Mouse (Mus musculus) forelimb bud, embryonic 11.5 days (tissue): Measurements from ENCODE around the gene Cenpo.
"Not testable (repeated sequence)": the region's sequence is repeated elsewhere in the genome, so short reads cannot be mapped to it uniquely, and the experiment has no call there.

Experiments used
- DNase-seq: peaks from one replicate; pipeline ENCODE4 v3.0.0-alpha.2; 2012; ENCODE audit warnings: low read depth, low spot score

Cenpo gene

GRCm38 (mm10) chr12:4233572-4234508 is at the start of gene Cenpo, which contains the start of gene Ptrhd1:
Gene Cenpo (minus strand): TSS chr12:4234294.
Gene Ptrhd1 (plus strand): TSS chr12:4234027.
- DNase-seq, result peak; percentile 95

- DNase-seq, result no peak
Observed at GRCm38 (mm10) chr12:4279878-4280277, 45.8 kb upstream of the Cenpo start.

GRCm38 (mm10) chr12:4278978-4279755 is 45.1 kb upstream of the Cenpo start:
- DNase-seq, result no peak

- DNase-seq, result no peak
Observed at GRCm38 (mm10) chr12:4271078-4271477, 37.0 kb upstream of the Cenpo start.

GRCm38 (mm10) chr12:4267765-4268164 is 33.7 kb upstream of the Cenpo start:
- DNase-seq, result no peak

- DNase-seq, result no peak
Observed at GRCm38 (mm10) chr12:4252742-4253655, 18.9 kb upstream of the Cenpo start.

GRCm38 (mm10) chr12:4249786-4250185 is 15.7 kb upstream of the Cenpo start:
- DNase-seq, result no peak

- DNase-seq, result no peak
Observed at GRCm38 (mm10) chr12:4245742-4246141, 11.6 kb upstream of the Cenpo start.

GRCm38 (mm10) chr12:4243805-4244204 is 9.7 kb upstream of the Cenpo start:
- DNase-seq, result no peak

- not testable (repeated sequence) for DNase-seq
Observed at GRCm38 (mm10) chr12:4240281-4240680, 6.2 kb upstream of the Cenpo start.

GRCm38 (mm10) chr12:4237481-4237880 is 3.4 kb upstream of the Cenpo start:
- no peak for DNase-seq

GRCm38 (mm10) chr12:4232777-4233176 is 1.3 kb downstream of the Cenpo start:
- DNase-seq, result no peak

GRCm38 (mm10) chr12:4230156-4230555 is 3.9 kb downstream of the Cenpo start:
- DNase-seq, result no peak

- DNase-seq, result peak; percentile 20
Observed at GRCm38 (mm10) chr12:4212908-4213307, 21.2 kb downstream of the Cenpo start.

GRCm38 (mm10) chr12:4211174-4211573 is 22.9 kb downstream of the Cenpo start:
- no peak for DNase-seq

- DNase-seq, result no peak
Observed at GRCm38 (mm10) chr12:4209196-4209595, 24.9 kb downstream of the Cenpo start.

GRCm38 (mm10) chr12:4208405-4209133 is 25.5 kb downstream of the Cenpo start:
- peak; percentile 41 for DNase-seq

GRCm38 (mm10) chr12:4206106-4206505 is 28.0 kb downstream of the Cenpo start:
- no peak for DNase-seq

GRCm38 (mm10) chr12:4202206-4202605 is 31.9 kb downstream of the Cenpo start:
- no peak for DNase-seq

GRCm38 (mm10) chr12:4201454-4202200 is 32.5 kb downstream of the Cenpo start:
- no peak for DNase-seq
